Mouse (Mus musculus) frontal cortex, postnatal 36 days (tissue): ENCODE data around the gene Zfp281.

Experiments
- DNase-seq, 2 experiments: peaks; one replicate each; pipeline ENCODE4 v3.0.0; 2022; ENCODE audit warnings: low spot score in 2 of 2

Gene Zfp281

GRCm38 (mm10) chr1:136613300-136613751 is 11.4 kb upstream of the Zfp281 start:
- DNase-seq: peak in 1 of 2 experiments; percentile 42

GRCm38 (mm10) chr1:136614748-136615440 is 9.8 kb upstream of the Zfp281 start:
- no peak for DNase-seq

- DNase-seq: no peak
Measured at GRCm38 (mm10) chr1:136617163-136617788, 7.4 kb upstream of the Zfp281 start.

DNA sequence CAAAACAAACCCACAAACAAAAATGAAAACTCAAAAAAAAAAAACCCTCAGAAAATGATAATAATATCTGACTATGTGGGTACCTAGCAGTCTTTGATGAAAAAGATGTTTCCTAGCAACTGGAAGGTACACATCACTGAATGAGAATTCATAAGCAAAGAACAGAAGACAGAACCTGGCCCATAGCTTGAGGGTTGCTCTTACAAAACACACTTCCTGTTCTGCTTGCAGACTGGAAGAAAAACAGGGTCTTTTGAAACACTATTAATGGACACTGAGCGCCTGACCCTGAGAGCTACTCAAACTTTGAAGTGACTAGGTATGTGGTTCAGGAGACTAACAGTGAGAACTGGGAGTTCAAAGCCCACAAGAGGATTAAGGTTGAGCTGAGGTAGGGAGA is 6.1 kb upstream of the Zfp281 start:
- DNase-seq: no peak

GRCm38 (mm10) chr1:136625019-136625895 is 556 bp downstream of the Zfp281 start:
- peak; percentile 48 to 53 for DNase-seq

- no peak for DNase-seq
Measured at GRCm38 (mm10) chr1:136626141-136626540, 1.4 kb downstream of the Zfp281 start.

DNA sequence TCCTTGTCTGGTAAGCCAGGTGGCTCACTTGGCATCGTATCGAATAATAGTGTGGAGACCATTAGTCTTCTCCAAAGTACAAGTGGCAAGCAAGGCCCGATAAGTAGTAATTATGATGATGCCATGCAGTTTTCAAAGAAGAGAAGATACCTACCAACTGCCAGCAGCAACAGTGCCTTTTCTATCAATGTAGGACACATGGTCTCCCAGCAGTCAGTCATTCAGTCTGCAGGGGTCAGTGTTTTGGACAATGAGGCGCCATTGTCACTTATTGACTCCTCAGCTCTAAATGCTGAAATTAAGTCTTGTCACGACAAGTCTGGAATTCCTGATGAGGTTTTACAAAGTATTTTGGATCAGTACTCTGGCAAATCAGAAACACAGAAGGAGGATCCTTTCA is 2.1 kb downstream of the Zfp281 start:
- DNase-seq: no peak

DNA sequence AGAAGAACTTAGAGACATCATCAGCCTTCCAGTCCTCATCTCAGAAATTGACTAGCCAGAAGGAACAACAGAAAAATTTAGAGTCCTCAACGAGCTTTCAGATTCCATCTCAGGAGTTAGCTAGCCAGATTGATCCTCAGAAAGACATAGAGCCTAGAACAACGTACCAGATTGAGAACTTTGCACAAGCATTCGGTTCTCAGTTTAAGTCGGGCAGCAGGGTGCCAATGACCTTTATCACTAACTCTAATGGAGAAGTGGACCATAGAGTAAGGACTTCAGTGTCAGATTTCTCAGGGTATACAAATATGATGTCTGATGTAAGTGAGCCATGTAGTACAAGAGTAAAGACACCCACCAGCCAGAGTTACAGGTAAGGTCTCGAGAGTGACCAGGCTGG is 2.9 kb downstream of the Zfp281 start:
- DNase-seq: no peak

GRCm38 (mm10) chr1:136632891-136633290 is 8.2 kb downstream of the Zfp281 start:
- DNase-seq: no peak

- no peak for DNase-seq
Measured at GRCm38 (mm10) chr1:136635644-136636043, 10.9 kb downstream of the Zfp281 start.

- DNase-seq: no peak
Measured at GRCm38 (mm10) chr1:136636946-136637345, 12.2 kb downstream of the Zfp281 start.

DNA sequence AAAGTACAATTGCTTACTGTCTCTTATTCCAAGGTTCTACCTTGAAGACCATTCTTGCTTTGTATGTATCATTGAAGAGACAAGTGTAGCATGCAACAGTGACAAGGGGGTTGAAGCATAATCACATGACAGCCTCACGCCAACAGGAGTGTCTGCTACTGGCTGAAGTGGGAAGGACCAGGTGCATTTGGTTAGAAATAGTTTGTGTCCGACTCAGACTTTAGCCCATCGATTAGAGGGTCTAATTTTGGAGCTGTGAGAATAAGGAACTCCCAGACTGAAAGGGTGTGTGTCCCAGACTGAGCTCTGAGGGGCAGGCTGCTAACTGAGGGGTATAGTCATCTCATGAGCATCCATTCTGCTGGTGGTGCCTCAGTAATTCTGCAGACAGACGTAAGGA is 13.0 kb downstream of the Zfp281 start:
- DNase-seq: no peak

- DNase-seq: no peak
Measured at GRCm38 (mm10) chr1:136638211-136638610, 13.5 kb downstream of the Zfp281 start.

DNA sequence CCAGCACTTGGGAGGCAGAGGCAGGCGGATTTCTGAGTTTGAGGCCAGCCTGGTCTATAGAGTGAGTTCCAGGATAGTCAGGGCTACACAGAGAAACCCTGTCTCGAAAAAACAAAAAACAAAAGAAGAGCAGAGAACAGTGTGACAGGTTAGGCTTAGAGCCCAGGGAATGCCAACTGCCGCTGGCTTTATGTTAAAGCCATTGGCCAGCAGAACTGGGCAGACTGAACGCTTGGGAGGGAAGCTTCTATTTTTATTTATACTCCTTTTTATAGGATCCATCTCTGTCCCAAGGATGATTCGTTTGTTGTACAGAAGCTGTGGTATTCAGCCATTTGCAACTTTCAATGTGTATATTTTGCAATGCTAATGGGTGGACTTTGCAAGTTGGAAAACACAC is 14.0 kb downstream of the Zfp281 start:
- no peak for DNase-seq

- no peak for DNase-seq
Measured at GRCm38 (mm10) chr1:136639221-136639620, 14.5 kb downstream of the Zfp281 start.

- DNase-seq: no peak
Measured at GRCm38 (mm10) chr1:136642701-136643100, 18.0 kb downstream of the Zfp281 start.

DNA sequence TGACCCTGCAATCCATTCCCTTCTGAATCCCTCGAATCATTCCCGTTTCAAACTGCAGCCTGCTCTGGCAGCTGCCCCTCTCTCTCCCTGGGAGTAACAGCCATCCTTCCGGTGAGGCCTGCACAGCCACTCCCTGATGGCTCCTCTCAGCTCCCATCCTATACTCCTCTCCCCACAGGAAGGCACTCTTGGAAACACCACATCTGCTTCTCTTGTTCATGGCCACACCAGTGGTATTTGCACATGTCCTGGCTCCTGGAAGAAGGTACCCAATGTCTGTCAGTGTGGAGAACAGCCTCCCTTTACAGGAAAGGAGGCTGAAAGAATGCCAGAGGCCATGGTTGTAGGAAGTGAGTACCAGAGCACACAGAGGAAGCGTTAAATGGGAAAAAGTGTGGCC is 19.8 kb downstream of the Zfp281 start:
- DNase-seq: no peak

GRCm38 (mm10) chr1:136645849-136646625 is 21.3 kb downstream of the Zfp281 start:
- DNase-seq: no peak

DNA sequence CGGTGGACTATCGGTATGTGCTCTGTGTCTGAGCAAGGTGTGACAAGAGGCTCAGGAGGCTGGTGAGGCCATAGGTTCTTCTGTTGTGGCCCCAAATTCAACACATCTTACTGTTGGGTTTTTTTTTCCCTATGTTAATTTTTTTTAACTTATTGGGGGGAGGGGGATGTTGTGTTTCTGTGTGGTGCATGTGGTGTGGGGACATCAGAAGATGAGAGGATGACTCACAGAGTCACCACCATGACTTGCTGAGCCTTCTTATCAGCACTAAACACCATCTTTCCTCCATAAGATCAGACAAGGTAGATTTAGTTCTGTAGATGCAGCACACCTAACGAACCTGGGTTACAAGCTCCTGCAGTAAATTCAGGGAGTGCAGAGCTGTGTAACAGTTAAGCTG is 27.4 kb downstream of the Zfp281 start:
- no peak for DNase-seq

- no peak for DNase-seq
Measured at GRCm38 (mm10) chr1:136653526-136653925, 28.8 kb downstream of the Zfp281 start.

- no peak for DNase-seq
Measured at GRCm38 (mm10) chr1:136654385-136654784, 29.7 kb downstream of the Zfp281 start.

- DNase-seq: no peak
Measured at GRCm38 (mm10) chr1:136656619-136657018, 31.9 kb downstream of the Zfp281 start.
